Mouse (Mus musculus) liver, embryonic 18 days (tissue): ENCODE measurements around the gene Ccl27b. TPM values are rescaled to one million over a fixed set of nuclear protein-coding genes. Genes with fewer than 3 reads are reported as not detected.

Source experiments
- polyA plus RNA-seq: library from polyadenylated mRNA; depleted of rRNA; stranded (reverse); fragments of >200 nt; gene quantifications from 2 replicates; pipeline ENCODE4 v1.2.3, GENCODE M21; 2012; rRNA removed

Gene Ccl27b
- polyA plus RNA-seq = not detected in 2 replicates

DNA sequence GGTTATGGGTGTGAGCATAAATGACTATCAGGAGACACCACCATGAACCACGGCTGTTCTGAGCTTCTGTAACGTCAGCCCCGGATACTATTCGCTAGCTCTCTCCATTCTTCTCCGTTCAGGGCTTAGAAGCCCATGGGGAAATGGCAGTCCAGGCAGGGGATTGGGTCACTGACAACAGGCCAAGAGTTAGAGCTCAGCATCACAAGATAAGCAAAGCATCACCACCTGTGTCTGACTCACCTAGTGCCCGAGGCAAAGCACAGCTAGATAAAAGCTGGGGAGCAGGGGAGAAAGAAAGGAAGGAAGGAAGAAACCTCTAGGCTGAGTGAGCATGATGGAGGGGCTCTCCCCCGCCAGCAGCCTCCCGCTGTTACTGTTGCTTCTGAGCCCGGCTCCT lies at the start of gene Ccl27b:
TSS of gene Ccl27b (plus strand) at position 301 of the 400 bp plus-strand sequence.

DNA sequence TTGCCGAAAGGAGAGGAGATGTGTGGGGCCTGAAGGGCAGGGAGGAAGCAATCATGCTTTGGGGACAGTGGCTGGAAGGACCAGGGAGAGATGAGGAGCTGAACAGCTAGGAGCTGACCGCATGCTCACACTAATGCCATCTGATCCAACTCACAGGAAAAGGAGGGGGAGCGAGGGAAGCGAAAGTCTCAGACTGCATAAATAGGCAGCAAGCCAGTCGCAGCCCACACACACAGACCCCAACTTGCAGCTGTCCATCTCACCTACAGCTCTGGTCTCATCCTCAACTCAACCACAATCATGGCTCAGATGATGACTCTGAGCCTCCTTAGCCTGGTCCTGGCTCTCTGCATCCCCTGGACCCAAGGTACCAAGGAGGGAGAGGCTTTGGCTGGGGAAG lies 43.2 kb upstream of the Ccl27b start, which contains the start of gene Gm10591:
TSS of gene Gm10591 (plus strand) at position 301 of the 400 bp plus-strand sequence.

DNA sequence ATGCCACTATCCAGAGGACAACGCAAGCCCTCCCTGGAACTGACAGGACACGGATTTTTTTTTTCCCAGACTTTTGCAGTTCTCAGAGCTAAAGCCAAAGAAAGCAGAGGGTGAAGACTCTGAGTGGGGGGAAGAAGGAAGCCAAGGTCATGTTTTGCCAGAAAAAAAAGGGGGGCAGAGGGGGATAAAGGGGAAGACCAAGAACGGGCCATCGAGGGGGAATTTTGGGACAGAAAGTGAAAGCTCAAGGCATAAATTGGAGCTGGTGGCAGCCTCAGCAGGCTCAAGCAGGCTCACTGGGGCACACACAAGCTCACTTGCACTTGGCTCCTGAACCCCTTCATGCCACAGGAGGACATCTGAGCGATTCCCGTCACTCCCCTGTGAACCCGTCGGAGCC lies 25.6 kb upstream of the Ccl27b start, which contains the start of gene Gm2564:
TSS of gene Gm2564 (plus strand) at position 301 of the 400 bp plus-strand sequence.

DNA sequence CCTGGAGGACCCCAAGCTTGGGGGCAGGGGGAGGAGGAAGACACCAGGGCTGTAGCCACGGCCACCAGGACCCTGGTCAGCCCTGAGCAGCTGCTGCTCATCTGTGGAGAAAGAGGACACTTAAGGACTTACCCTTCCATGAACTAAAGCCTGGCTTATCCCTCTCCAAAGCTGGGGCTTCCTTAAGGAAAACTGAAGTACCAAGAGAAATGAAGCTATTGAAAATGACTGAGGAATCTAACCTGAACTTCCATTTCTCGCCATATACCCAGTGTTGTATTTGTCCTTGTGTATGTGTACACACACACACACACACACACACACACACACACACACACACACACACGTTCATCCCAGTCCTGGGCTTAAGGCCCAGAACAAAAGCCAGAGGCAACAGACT lies 6.7 kb downstream of the Ccl27b start, which contains the start of gene Il11ra2:
TSS of gene Il11ra2 (minus strand) at position 101 of the 400 bp plus-strand sequence.

Other genes with a start within 250 kb of the Ccl27b start
- not detected in 2 replicates for gene Gm21586, start 215.9 kb upstream of the Ccl27b start, polyA plus RNA-seq
- gene Gm2163, start 188.5 kb upstream of the Ccl27b start, polyA plus RNA-seq = 0.02 and 0.06 TPM in 2 replicates
- gene Fam205a2, start 127.1 kb upstream of the Ccl27b start, polyA plus RNA-seq = not detected in 2 replicates
- not detected in 2 replicates for gene Gm10591, start 43.1 kb upstream of the Ccl27b start, polyA plus RNA-seq
- gene Gm2564, start 25.5 kb upstream of the Ccl27b start, polyA plus RNA-seq = 0.10 TPM in 1 of 2 replicates, not detected in the other
- gene Il11ra2, start 6.6 kb downstream of the Ccl27b start, polyA plus RNA-seq = not detected in 2 replicates
- not detected in 2 replicates for gene 4930578G10Rik, start 80.3 kb downstream of the Ccl27b start, polyA plus RNA-seq
- 0.07 and 0.09 TPM in 2 replicates for gene Ccl19, start 101.3 kb downstream of the Ccl27b start, polyA plus RNA-seq
- 0.25 and 0.67 TPM in 2 replicates for gene Ccl21a, start 118.7 kb downstream of the Ccl27b start, polyA plus RNA-seq
- gene Fam205a1, start 198.6 kb downstream of the Ccl27b start, polyA plus RNA-seq = 0.11 and 0.14 TPM in 2 replicates
- not detected in 2 replicates for gene Gm12394, start 201.5 kb downstream of the Ccl27b start, polyA plus RNA-seq
- gene Fam205c, start 219.0 kb downstream of the Ccl27b start, polyA plus RNA-seq = 0.02 TPM in 2 replicates